Mouse (Mus musculus): Measurements from ENCODE around the gene Snrnp35. TPM values are rescaled to one million over a fixed set of nuclear protein-coding genes. Genes with fewer than 3 reads are reported as not detected.
A peak's percentile ranks its signal among the peaks of the same experiment; 100 is the strongest.

Snrnp35 gene
- polyA plus RNA-seq, 1 experiment from 2014 or later: 6.5 TPM

DNA sequence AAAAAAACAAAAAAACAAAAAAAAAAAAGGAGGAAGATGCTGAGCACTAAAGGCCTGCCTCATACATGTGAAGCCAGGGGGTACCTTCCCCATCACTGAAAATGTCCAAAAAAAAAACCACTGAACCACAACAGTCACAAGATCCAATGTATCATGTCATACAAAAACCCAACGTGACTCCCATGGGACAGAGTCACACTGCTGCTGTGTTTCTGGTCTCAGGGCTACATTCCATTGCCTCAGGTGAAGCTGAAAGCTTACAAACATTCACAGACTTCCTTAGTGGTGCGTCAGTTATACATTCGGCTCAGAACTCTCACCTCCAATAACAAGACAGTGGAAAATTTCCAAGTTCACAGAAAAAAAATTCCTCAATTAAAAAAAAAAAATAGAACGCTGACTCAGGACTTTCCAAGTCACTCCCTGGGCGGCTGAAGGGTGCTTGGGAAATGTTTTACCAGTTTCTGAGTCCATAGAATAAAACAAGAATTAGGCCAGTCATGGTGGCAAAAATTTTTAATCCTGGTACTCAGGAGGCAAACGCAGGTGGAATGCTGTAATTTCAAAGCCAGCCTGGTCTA, 12.3 kb upstream of the Snrnp35 start:
- ATAC-seq: no peak

DNA sequence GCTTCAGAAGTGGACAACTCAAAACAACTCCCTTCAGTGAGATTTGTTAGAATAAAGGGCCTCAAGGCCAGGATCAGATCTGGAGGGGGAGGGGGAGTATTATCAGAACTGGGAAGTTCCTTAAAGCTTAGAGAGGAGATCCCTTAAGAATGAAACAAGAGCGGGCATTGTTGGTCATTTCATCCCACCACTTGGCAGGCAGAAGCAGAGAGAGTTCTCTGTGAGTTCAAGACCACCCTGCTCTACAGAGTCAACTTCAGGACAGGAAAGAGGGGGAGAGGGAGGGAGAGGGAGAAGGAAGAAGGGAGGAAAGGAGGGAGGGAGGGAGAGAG, 4.1 kb upstream of the Snrnp35 start:
- no peaks in the 10 kb centered on the region for H3K9me3 ChIP-seq (ENCODE audit: low read length)
- 54% methylated on average over 1 of the region's 1 CpGs for WGBS (ENCODE audit: insufficient replicate concordance)
- H3K4me3 ChIP-seq (ENCODE audit: low read depth, low read length): no peak overlapping the region
- H3K27ac ChIP-seq (ENCODE audit: low read depth): peak overlapping the region; percentile 78
- DNase-seq (no peak), ATAC-seq (no peak)
- H3K9ac ChIP-seq (replicated peaks): no peak overlapping the region
- no peaks in the 10 kb centered on the region for H3K36me3 ChIP-seq (replicated peaks; ENCODE audit: insufficient read depth, low read length)
- H3K4me1 ChIP-seq (ENCODE audit: insufficient read depth): peaks cover 30% of the 10 kb centered on the region
- TF ChIP-seq CTCF (IDR thresholded peaks at IDR 0.05; ENCODE audit: low read depth) (no peak), EP300 (IDR thresholded peaks at IDR 0.05; ENCODE audit: low read depth) (no peak)
- no peak overlapping the region; the same call in 1 of the 2 replicates for H3K4me2 ChIP-seq (ENCODE audit: low read depth, low read length)
- no peaks in the 10 kb centered on the region for H3K27me3 ChIP-seq (ENCODE audit: insufficient read depth, low read length)

More for the DNA sequence above, 12.3 kb upstream of the Snrnp35 start:
- H3K4me1 ChIP-seq (ENCODE audit: insufficient read depth): no peaks in the 10 kb centered on the region; the same call in 1 of the 2 replicates
- H3K36me3 ChIP-seq (replicated peaks; ENCODE audit: insufficient read depth, low read length): peaks cover 17% of the 10 kb centered on the region; the same call in 1 of the 2 replicates
- H3K27ac ChIP-seq (ENCODE audit: low read depth): no peak overlapping the region
- 75% methylated on average over 6 of the region's 6 CpGs for WGBS (ENCODE audit: insufficient replicate concordance)
- H3K4me2 ChIP-seq (ENCODE audit: low read depth, low read length): no peak overlapping the region
- H3K9ac ChIP-seq (replicated peaks): no peak overlapping the region
- H3K27me3 ChIP-seq (ENCODE audit: insufficient read depth, low read length): no peaks in the 10 kb centered on the region
- H3K4me3 ChIP-seq (ENCODE audit: low read depth, low read length): no peak overlapping the region
- no peak for DNase-seq
- H3K9me3 ChIP-seq (ENCODE audit: low read length): no peaks in the 10 kb centered on the region
- TF ChIP-seq CTCF (IDR thresholded peaks at IDR 0.05; ENCODE audit: low read depth) (no peak), EP300 (IDR thresholded peaks at IDR 0.05; ENCODE audit: low read depth) (no peak)

- 54% methylated on average over 4 of the region's 4 CpGs for WGBS (ENCODE audit: insufficient replicate concordance)
- Histone ChIP-seq H3K4me1 (ENCODE audit: insufficient read depth) (peaks cover 37% of the 10 kb centered on the region), H3K9me3 (ENCODE audit: low read length) (no peaks in the 10 kb centered on the region), H3K27me3 (ENCODE audit: insufficient read depth, low read length) (no peaks in the 10 kb centered on the region), H3K4me3 (ENCODE audit: low read depth, low read length) (no peak overlapping the region), H3K4me2 (ENCODE audit: low read depth, low read length) (no peak overlapping the region), H3K27ac (ENCODE audit: low read depth) (peak overlapping the region; percentile 72), H3K9ac (replicated peaks) (no peak overlapping the region), H3K36me3 (replicated peaks; ENCODE audit: insufficient read depth, low read length) (no peaks in the 10 kb centered on the region)
- ATAC-seq: no peak
- no peak for DNase-seq
- no peak for TF ChIP-seq CTCF (IDR thresholded peaks at IDR 0.05; ENCODE audit: low read depth)
- no peak for TF ChIP-seq EP300 (IDR thresholded peaks at IDR 0.05; ENCODE audit: low read depth)
Observed at GRCm38 (mm10) chr5:124480119-124480518, 2.8 kb upstream of the Snrnp35 start.

DNA sequence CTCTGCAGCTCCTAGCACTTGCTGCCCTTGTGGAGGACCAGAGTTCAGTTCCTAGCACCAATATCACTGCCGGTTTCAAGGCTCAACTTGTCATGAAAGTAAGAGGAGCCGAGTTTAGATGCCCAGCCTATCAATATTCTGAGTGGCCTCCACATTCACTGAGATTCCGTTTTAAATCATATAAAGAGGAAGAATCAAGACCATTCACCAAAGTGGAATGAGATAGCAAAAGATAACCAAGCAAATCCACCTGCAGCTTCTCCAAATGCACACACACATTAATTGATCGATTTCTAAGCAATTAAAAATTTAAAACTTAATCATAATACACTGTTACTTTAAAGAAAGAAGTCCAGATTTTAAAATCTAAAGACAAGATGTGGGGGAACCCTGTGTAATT, 1.2 kb upstream of the Snrnp35 start:
- Histone ChIP-seq H3K27ac (ENCODE audit: low read depth) (no peak overlapping the region), H3K9ac (replicated peaks) (no peak overlapping the region), H3K27me3 (ENCODE audit: insufficient read depth, low read length) (no peaks in the 10 kb centered on the region), H3K9me3 (ENCODE audit: low read length) (no peaks in the 10 kb centered on the region), H3K36me3 (replicated peaks; ENCODE audit: insufficient read depth, low read length) (no peaks in the 10 kb centered on the region), H3K4me2 (ENCODE audit: low read depth, low read length) (no peak overlapping the region), H3K4me1 (ENCODE audit: insufficient read depth) (peaks cover 32% of the 10 kb centered on the region), H3K4me3 (ENCODE audit: low read depth, low read length) (no peak overlapping the region)
- WGBS (ENCODE audit: insufficient replicate concordance): 79% methylated on average over 4 of the region's 4 CpGs
- DNase-seq (no peak), ATAC-seq (no peak)
- TF ChIP-seq EP300 (IDR thresholded peaks at IDR 0.05; ENCODE audit: low read depth): no peak
- TF ChIP-seq CTCF (IDR thresholded peaks at IDR 0.05; ENCODE audit: low read depth): no peak

GRCm38 (mm10) chr5:124482436-124482965, 433 bp upstream of the Snrnp35 start:
- Histone ChIP-seq H3K4me1 (ENCODE audit: insufficient read depth) (peaks cover 28% of the 10 kb centered on the region), H3K9ac (replicated peaks) (peak overlapping the region; percentile 69)
- 4% methylated on average over 13 of the region's 13 CpGs for WGBS (ENCODE audit: insufficient replicate concordance)

DNA sequence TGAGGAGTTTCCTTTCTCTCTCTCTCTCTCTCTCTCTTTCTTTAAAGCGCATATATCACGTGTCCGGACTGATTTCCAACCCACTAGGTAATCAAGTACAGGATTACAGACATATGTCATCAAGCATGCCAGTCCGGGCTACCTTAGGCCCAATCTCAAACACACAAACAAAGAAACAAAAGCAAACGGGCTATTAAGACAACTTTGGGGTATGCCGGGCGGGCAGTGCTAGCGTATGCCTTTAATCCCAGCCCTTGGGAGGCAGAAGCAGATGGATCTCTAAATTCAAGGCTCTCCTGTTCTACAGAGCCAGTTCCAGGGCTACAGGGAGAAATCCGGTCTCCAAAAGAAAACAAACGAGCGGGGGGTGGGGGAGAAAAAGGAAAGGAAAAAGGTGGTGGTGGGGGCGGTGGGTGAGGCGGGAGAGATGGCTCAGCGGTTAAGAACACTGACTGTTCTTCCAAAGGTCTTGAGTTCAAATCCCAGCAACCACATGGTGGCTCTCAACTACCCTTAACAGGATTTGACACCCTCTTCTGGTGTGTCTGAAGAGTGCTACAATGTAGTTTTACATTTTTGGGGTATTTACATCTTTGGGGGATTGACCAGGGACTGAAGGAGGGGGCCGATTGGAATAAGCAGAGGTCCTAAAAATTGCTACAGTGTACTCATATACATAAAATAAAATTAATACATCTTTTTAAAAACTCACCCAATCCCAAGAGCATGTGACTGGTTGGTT, 892 bp downstream of the Snrnp35 start:
- peak overlapping the region; percentile 69 for H3K9ac ChIP-seq (replicated peaks)
- DNase-seq: no peak
- H3K27me3 ChIP-seq (ENCODE audit: insufficient read depth, low read length): no peaks in the 10 kb centered on the region
- H3K36me3 ChIP-seq (replicated peaks; ENCODE audit: insufficient read depth, low read length): no peaks in the 10 kb centered on the region
- peak overlapping the region; percentile 98 for H3K27ac ChIP-seq (ENCODE audit: low read depth)
- peaks cover 25% of the 10 kb centered on the region for H3K4me1 ChIP-seq (ENCODE audit: insufficient read depth)
- 5% methylated on average over 15 of the region's 15 CpGs for WGBS (ENCODE audit: insufficient replicate concordance)
- peak overlapping the region; percentile 74 for H3K4me2 ChIP-seq (ENCODE audit: low read depth, low read length)
- peak overlapping the region; percentile 72 for H3K4me3 ChIP-seq (ENCODE audit: low read depth, low read length)
- no peaks in the 10 kb centered on the region for H3K9me3 ChIP-seq (ENCODE audit: low read length)
- TF ChIP-seq EP300 (IDR thresholded peaks at IDR 0.05; ENCODE audit: low read depth) (no peak), CTCF (IDR thresholded peaks at IDR 0.05; ENCODE audit: low read depth) (peak; percentile 27)
- ATAC-seq: peak; percentile 37

More at GRCm38 (mm10) chr5:124482436-124482965, 433 bp upstream of the Snrnp35 start:
- Histone ChIP-seq H3K4me3 (ENCODE audit: low read depth, low read length) (peak overlapping the region; percentile 72), H3K27me3 (ENCODE audit: insufficient read depth, low read length) (no peaks in the 10 kb centered on the region), H3K27ac (ENCODE audit: low read depth) (peak overlapping the region; percentile 98), H3K4me2 (ENCODE audit: low read depth, low read length) (peak overlapping the region; percentile 74), H3K36me3 (replicated peaks; ENCODE audit: insufficient read depth, low read length) (no peaks in the 10 kb centered on the region), H3K9me3 (ENCODE audit: low read length) (no peaks in the 10 kb centered on the region)
- TF ChIP-seq EP300 (IDR thresholded peaks at IDR 0.05; ENCODE audit: low read depth) (no peak), CTCF (IDR thresholded peaks at IDR 0.05; ENCODE audit: low read depth) (no peak)
- DNase-seq (no peak), ATAC-seq (no peak)

All from liver, postnatal 0 days (tissue).